Mouse (Mus musculus): ENCODE measurements around the gene Enox1.

The Enox1 gene

DNA sequence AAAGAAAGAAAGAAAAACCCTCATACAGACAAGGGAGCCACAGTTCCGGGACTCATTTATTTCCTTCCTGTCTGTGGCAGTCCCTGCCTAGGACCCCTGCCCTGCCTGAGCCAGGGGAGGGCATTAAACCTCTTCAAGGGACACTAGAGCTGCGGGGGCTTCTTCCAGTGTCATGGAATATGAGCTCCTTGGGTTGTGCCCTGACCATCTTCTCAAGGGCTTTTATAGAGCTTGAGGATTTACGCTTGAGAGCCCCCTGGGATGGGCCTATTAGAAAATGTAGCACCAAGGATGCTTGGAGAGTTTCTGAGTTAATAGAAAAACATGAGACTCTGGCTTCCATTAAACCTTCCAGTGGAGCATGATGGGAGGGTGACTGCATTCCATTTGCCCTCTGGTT is 39.7 kb downstream of the Enox1 start:
- DNase-seq (ENCODE audit: low read depth): no peak

DNA sequence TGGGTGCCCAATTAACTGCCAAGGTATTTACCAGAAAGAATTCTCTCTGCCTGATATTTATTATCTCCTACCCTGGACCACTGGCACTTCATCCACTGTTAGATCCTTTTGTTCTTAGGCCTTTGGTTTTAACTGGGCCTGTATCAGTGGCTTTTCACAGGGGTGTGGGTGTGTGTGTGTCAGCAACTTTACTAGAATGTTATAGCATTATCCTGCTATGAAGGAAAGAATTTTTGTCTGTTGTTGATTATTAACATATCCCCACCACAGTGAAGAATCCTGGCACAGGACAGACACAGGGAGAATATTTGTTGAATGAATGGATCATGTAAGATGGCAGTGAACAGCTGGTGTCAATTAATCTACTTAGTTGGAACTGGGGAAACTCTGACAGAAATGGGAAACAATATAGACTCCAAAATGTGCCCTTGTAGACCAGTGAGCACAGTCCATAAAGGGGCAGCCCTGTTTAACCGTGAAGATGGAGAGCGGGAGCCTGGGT is 40.9 kb downstream of the Enox1 start:
- no peak for DNase-seq (ENCODE audit: low read depth)

DNA sequence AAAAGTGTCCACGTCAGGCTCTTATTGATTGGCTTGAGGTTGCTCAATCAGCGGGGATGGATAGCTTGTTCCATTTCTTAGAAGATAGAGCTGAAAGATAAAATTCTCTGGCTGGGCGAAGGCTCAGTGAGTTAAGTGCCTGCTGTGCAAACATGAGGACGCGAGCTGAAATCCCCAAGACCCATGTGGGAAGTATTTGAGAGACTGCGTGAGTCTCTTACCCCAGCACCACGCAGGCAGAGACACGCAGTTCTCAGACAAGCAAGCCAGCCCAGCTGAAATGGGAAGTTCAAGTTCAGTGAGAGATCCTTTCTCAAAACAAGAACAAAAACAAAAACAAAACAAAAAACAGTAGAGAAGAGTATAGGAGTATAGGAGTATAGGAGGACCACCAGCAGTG is 54.3 kb downstream of the Enox1 start:
- DNase-seq (ENCODE audit: low read depth): no peak

DNA sequence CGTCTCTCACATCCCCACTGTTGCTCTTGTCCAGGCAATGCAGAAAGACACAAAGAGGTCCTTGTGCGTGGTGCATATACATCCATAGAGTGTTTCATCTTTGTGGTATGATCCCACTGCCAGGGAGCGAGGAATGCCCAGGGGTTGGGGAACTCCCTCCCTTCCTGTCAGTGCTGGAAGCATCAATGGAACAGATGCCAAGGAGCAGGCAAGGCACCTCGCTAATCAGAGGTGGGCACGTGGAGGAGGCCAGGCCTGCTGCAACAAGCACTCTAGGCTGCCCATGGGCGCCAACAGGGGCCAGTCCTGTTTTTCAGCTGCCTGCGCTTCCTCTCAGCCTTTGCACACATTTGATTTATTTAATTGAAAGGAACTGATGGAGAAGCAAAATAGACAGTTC is 56.6 kb downstream of the Enox1 start:
- no peak for DNase-seq (ENCODE audit: low read depth)

DNA sequence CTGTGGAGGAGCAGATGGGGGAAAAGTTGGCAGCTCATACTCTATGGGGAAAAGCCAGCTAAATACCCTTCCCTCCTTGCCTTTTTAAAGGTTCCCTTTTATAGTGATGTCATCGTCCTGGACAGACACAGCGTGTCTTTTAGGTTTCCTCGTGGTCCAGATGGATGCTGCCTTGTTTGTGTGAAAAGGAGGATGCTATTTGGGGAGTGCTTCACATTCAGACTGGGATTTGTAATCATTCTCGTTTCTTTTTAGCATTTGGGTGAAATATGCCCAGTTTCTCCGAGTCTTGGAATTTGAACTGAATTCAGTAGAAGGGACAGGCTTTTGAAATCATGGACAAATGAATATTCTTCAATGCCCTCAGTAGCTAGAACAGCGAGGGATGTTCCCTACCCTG is 58.3 kb downstream of the Enox1 start:
- no peak for DNase-seq (ENCODE audit: low read depth)

DNA sequence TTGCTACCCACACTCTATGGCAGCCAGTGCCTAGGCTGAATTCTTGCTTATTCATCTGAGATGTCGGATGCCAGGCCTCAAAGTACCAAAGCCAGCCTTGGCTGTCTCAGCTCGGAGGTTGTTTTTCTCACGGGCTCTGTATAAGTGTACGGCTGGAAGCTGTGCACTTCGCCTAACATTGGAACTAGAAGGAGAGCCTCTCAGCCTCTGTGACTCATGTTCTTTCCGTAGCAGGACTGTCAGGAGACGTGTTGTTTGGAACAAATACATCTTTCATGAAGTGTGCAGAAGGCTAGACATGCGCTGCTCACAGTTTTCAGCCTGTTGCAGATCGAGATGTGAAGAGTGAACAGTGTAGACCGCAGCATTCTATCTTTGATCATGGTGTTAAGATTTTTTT is 68.8 kb downstream of the Enox1 start:
- no peak for DNase-seq (ENCODE audit: low read depth)

DNA sequence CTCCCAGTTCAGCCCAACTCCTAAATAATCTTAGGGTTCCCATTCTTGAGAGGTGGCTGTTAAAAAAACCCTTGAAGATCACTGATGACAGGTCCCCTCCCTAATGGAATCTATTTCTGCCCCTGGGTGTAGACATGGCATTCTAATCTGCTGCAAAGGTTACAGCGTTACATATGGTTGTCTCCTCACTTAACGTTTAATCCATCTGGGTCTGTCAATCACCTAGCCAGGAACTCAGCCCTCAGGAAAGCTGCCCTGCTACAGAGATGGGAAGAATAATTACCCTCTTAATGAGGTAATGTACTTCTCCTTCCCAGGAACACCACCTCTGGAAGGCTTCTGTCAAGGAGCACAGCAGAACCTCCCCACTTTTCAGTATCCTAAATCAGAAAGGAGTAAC is 82.2 kb downstream of the Enox1 start:
- DNase-seq (ENCODE audit: low read depth): no peak

DNA sequence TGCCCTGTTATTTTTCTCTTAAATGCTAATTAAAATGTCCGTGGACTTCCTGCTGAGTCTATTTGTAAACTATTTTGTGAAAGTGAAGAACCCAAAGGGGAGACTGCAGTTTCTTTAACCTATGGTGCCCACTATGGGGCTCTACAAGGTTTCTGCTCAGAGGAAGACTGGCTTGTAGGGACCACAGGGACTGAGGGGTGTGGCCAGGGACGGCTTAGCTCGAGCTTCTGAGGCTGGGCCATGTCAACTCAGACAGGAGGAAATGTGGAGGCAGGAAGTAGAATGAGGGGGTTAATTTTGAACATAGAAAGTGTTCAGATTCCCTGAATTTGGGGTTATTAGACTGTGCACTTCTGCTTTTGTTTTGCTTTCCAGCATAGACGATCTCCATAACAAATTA is 82.8 kb downstream of the Enox1 start:
- no peak for DNase-seq (ENCODE audit: low read depth)

DNA sequence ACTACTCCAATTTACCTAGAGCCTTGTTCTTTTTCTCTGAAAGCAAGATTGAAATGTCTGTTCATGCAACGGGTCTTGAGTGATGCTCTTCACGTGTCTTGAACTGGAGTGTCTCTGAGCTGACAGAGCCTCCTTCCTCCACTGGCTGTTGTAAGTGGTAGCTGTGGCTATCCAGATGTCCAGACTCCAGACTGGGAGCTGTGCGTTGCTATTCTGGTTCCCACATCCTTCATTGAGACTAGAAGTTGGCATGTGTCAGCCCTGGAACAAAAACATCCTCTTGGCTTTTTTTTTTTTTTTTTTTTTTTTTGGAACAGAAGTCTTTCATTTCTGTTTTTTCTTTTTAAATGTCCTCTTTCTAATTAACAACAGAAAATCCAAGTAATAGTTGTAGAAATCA is 90.4 kb downstream of the Enox1 start:
- no peak for DNase-seq (ENCODE audit: low read depth)

DNA sequence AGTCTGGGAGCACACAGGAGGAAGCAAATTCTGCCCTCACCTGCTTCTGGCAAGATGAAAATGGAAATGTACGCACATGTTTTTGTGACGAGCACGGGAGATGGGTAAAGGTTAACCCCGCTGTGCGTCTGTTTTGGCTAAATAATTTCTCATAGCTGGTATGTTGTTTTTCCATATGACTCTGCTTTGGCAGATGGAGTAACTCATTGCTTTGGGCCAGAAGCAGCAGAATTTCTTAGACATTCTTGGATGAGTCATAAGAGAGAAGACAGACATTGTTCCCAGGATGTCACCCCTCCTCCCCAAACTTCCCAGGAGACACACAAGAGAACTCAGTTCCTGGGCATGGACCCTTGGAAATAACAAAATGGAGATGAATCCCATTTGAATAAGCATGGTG is 91.9 kb downstream of the Enox1 start:
- DNase-seq (ENCODE audit: low read depth): no peak

DNA sequence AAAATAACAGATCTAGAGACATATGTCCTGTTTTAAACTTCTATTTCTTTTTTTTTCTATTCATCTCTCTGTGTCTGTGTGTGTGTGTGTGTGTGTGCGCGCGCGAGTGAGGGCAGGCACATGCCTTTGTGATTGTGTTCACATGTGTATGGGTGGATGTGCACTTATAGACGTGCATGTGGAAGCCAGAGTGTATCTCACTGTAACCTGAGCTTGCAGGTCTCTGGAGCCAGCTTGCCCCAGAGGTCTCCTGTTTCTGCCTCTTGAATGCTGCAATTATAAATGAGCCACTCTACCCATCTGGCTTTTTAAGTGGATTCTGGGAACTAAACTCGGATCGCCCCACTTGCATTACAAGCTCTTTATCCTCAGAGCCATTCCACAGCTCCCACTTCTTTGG is 92.4 kb downstream of the Enox1 start:
- DNase-seq (ENCODE audit: low read depth): no peak

DNA sequence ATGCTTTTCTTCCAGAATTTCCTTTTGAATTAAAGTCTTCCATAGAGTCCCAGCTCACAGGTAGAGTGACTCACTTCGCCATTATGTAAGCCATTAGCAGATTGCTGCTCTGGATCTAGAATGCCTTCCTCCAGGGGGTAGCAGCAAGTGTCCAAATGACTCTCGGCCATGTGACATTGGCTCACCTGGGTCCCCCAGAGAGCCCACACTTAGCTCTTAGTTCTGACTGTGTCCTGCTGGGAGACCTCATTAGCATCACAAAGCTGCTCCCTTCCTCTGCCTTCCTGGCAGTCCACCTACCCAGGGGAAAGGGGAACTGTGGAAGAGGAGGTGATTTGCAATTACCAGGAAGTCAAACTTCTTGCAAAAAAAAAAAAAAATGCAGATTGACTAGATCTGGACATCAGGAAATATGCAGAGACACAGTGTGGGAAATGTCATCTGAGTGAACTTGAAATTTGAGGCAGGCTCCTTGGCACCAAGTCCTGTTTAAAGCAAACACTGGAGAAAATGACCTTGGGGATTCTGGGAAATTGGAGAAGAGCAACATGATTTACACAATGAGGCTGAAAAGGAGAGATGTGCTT is 94.2 kb downstream of the Enox1 start:
- no peak for DNase-seq (ENCODE audit: low read depth)

DNA sequence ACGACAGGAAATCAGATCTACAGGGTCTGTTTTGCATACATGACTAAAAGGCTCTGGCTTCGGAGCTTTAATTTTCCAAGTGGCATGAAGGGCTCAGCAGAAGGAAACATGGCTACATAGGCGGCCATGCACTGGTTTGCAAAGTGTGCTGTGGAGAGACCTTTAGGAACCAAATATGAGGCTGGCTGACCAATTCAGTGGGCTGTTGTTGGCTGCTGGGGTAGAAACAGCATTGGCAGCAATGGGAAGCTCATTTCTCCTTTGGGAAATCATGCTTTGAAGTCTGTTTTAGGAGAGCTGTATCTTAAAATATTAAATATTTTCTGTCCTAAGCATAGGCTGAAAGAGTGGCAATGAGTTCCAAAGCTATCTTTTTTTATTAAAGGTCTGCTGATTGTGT is 98.6 kb downstream of the Enox1 start:
- DNase-seq (ENCODE audit: low read depth): no peak

DNA sequence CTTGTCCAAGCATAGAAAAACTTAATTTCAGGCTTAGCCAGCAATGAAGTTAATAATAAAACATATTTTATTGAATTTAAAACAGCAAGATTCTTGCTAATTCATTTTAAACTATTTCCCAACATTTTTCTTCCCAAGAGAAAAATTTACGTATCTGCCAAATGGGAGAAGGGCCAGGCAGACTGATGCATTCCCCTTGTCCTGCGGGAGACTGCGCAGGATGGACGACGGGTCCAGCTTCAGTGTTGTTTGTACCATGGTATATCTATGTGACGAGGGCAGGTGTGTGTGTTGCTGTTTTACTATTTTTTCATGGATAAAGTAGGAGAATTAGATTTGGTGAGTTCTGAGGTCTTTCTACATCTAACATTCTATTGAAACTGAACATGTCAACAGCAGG is 99.1 kb downstream of the Enox1 start:
- no peak for DNase-seq (ENCODE audit: low read depth)

DNA sequence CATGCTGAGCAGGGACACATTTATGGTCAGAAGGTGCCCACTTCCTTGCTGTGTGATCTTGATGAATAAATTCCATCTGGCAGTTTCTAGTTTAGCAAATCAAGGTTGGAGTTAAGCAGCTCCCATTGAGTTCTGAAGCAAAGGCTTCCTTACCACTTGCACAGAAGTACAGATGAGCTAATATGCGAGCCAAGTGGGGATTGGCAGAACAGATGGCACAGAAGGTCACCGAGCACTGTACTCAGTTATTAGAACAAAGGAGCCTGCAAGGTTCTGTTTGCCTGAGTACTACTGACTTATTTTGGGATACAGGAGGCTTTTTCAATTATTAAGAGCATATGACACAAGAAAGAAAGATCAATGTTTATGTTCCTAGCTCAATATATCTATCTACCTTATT is 100.4 kb downstream of the Enox1 start:
- no peak for DNase-seq (ENCODE audit: low read depth)

DNA sequence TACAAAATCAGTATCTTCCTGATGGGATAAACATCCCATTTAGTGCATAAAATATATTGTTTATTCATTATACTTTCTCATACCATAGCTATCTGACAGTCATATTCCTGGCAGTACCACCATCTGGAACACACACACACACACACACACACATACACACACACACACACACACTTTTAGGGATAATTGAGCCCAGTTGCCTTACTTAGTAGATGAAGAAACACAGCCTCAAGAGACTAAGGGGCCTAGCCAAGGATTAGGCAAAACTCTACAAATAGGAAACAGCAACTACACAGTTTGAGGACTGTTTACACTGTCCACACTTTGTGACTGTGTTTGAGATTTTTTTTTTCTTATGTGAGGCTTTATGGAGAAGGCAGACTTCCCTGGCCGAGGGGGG is 100.9 kb downstream of the Enox1 start:
- DNase-seq (ENCODE audit: low read depth): no peak

DNA sequence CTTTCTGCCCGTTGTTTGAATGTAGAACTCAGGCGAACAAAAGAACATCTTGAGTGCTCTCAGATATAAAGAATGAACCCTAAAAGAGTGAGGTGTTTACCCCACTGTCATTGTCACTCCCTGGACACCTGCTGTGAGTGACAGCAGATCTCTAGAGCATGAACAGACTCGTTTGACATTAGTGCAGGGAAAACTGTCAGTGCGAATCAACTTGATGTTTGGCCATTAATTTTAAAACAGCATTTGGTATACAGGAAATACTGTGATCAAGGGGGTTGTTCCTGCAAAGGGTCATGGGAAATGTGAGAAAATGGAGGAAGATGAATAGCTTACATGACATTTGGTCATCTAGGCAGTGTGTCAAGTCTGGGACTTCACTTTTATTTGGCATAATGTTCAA is 101.6 kb downstream of the Enox1 start:
- no peak for DNase-seq (ENCODE audit: low read depth)

DNA sequence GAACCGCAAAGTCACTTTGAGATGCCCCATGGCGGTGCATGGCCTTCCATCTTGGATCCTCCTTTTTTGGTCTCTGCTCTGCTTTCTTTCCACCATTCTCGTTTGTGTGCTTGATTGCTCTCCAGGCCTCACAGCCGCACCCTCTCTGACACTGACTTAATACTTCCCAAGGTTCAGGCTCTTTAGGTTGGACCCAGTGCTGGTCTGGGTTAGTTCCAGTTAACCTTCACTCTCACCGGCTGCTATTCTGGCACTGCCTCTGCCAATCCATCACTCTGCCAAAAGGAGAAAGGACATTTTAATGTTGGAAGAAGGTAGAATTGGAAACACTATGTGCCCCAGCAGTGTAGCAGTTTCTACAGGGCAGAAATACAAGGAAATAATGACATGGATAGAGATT is 103.1 kb downstream of the Enox1 start:
- DNase-seq (ENCODE audit: low read depth): no peak

DNA sequence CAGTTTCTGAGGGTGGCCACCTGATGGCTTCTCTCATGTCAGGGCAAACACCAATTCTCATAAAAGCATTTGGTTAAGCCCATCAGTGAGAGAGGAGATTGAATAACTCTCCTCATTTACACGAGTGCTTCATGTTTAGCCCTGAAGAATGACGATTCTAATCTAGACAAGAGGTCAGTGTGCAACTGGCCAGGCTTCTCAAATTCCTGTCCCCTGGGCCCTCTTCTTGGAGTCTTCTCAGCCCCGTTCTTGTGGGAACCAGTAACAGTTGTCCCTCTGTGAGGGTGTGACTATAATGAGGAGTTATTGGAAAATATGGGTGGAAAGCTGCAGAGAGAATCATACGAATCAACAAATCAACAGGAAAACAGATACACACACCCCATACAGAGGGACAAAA is 103.5 kb downstream of the Enox1 start:
- DNase-seq (ENCODE audit: low read depth): no peak

DNA sequence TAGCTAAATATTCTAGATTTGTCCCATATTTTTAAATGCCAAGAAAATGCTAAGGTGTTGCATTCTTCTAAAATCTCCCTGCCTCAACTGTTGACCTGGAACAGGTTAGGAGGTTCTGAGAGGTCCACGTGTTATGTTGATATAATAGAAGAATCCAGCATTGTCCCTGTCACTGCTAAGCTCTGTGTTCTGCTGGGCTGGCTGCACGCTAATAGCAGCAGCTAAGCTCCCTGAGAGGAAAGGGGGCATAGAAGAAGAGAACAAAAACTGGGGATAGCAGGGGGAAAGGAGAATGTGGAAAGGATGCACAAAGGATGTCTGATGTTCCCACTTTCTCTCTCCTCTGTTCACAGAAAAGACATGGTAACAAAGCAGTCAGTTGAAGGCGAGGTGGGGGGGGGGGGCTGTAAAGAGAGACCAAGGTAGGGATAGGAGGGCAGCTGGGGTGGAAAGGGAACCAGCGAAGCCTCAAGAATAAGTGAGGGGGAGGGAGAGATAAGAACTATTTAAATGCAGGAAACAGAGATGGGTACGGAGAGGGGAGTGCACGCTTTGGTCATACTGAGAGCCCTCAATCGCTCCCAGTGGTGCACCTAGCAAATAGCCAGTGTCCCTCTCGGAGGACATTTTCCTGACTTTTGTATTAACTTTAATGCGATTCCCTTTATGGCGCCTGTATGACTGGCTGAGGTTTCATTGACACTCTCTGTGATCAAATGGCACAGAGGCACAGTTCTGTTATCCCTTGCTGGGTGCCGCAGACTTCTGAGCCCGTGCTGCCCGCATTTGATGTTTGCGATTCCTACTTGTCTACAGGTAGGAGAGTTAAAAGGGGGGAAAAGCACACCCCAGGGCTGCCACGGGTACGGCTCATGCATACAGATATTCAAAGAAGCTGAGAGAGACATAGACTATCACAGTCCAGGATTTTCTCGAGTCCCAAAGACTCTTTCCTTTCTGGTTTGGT is 110.5 kb downstream of the Enox1 start:
- no peak for DNase-seq (ENCODE audit: low read depth)

DNA sequence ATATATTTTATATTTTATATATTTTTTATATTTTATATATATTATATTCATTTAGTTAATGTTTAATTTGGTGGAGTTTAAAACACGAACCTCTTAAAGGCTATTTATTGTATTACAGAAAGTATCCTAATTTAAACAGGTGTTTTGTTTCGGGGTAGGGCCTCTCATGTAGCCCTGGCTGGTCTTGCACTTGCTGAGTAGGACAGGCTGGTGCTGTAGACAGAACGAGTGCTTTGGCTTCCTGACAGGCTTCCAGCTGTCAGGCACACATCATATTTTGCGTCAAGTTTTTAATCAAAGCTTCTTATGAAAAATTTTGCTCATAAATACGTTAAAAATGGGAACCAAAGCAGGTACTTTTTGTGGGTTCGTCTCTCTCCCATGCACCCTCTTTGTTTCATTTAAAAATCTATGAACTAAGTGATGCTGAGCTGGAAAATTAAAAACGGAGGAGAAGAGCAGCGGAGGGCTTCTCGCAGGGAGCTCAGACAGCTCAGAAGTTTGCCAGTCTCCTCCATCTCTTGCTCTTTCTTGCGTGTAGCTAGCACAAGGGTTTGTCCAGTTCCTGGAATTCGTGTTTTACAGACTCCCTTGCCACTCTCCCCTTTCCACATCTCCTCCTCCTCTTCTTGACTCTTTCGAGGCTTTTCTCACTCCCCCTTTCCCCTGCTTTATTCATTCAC is 115.8 kb downstream of the Enox1 start:
- no peak for DNase-seq (ENCODE audit: low read depth)

DNA sequence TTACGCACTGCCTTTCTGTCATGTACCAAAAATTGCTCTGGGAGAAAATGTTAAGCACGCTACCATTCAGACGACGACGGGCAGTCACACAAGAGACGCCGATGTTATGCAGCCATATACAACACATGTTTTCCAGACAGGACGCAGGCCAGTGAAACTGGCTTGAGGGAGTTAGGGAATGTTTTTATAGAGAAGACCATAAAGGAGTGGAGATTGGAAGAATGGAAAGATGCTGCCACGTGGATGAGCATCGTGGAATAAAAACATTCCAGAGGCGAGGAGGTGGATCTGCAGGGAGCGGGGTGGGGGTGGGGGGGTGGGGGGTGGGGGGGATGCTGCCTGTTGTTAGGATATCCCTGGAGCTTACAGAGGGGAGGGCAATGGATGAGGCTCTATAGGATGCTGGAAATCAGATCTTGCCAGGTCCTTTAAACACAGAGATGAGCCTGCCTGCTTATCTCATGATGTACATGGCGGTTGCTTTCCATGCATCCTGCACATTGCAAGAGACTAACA is 116.4 kb downstream of the Enox1 start:
- no peak for DNase-seq (ENCODE audit: low read depth)

DNA sequence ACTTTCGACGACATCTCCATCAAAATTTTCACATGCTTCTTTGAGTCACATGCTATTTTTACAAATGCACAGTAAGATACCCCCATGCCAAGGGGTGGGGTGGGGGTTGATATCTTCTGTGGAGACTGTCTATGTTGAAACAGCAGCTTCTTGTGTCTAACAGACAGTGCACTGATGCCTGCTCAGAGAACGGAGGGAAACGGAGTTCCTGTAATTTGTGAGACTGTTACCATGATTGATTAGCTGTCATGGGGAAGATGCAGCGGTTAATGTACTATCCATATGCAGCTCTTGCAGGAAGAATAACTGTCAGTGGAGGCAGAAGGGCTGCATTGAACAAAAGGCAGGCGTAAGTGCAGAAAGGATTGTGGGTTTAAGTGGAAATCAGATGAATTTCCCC is 117.2 kb downstream of the Enox1 start:
- no peak for DNase-seq (ENCODE audit: low read depth)

Data from c-Kit-positive CD71-positive TER-119-negative erythroid progenitor cells, embryonic 14.5 days (primary cell).